Mouse (Mus musculus) bone marrow, adult 2 months (tissue): ENCODE measurements around the gene Hsd17b13. TPM values are rescaled to one million over a fixed set of nuclear protein-coding genes. Genes with fewer than 3 reads are reported as not detected.

Experiments used
- H3K27ac ChIP-seq: fragments of 200-500 bp; 2 replicates; pipeline ENCODE4 v1.5.1; 2012; ENCODE audit warnings: low read depth, mild to moderate bottlenecking, control low read depth, inconsistent platforms, low read length; ENCODE audit not compliant: control insufficient read depth, poor library complexity, insufficient read depth
- H3K4me1 ChIP-seq: fragments of 200-500 bp; 2 replicates; pipeline ENCODE4 v1.6.1; 2011; ENCODE audit warnings: low read length; ENCODE audit not compliant: control insufficient read depth, insufficient read depth
- H3K4me3 ChIP-seq: fragments of 200-500 bp; replicated peaks from 2 replicates; pipeline ENCODE3; 2011; ENCODE audit warnings: mild to moderate bottlenecking, low read depth, low read length, control low read depth; ENCODE audit not compliant: control insufficient read depth
- CTCF ChIP-seq: fragments of 200-500 bp; IDR thresholded peaks from 2 replicates; pipeline ENCODE4 v1.5.1; 2011; ENCODE audit warnings: low read length, control low read depth; ENCODE audit not compliant: control insufficient read depth, insufficient read depth
- POLR2A ChIP-seq: fragments of 200-500 bp; IDR thresholded peaks from 2 replicates; pipeline ENCODE4 v1.6.1; 2011; ENCODE audit warnings: low read depth, mild to moderate bottlenecking, control low read depth, low read length, borderline replicate concordance; ENCODE audit not compliant: control insufficient read depth
- WGBS: fragments of 180-500 bp; shearing (Covaris S2); methylation state at CpG from one replicate; pipeline ENCODE4 v1.1.7; 2018; 5-methylcytosine and 5-hydroxymethylcytosine counted together
- polyA plus RNA-seq: library from polyadenylated mRNA; stranded (reverse); fragments of >200 nt; gene quantifications from 2 replicates; pipeline ENCODE4 v1.2.4, GENCODE M21; 2011; ENCODE audit warnings: low replicate concordance; ENCODE audit not compliant: missing spikeins, insufficient read depth, insufficient read length

The Hsd17b13 gene
- polyA plus RNA-seq, 1 experiment: not detected

DNA sequence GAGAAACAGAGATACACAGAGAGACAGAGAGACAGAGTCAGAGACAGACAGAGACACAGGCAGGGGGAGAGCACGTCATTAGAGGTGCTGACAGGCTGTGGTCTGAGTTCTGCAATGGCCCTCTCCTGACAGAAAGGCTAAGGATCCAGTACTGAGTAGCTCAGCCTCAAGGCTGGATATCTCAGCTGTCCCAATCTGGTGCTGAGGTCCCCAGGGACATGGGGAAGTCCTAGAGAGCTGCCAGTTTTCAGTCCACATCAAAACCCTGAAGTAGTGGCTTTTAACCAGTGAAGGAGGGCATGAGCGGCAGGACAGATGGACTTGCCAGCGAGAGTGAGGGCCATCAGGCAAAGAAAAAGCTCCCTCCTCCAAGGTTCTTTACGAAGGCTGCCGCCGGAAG is 54.1 kb downstream of the Hsd17b13 start:
- 79% methylated on average over 6 of the region's 6 CpGs for WGBS
- peaks cover 1% of the 10 kb centered on the region for H3K4me1 ChIP-seq
- no peak for TF ChIP-seq POLR2A
- no peak for TF ChIP-seq CTCF
- H3K27ac ChIP-seq: no peak overlapping the region
- no peak overlapping the region for H3K4me3 ChIP-seq

DNA sequence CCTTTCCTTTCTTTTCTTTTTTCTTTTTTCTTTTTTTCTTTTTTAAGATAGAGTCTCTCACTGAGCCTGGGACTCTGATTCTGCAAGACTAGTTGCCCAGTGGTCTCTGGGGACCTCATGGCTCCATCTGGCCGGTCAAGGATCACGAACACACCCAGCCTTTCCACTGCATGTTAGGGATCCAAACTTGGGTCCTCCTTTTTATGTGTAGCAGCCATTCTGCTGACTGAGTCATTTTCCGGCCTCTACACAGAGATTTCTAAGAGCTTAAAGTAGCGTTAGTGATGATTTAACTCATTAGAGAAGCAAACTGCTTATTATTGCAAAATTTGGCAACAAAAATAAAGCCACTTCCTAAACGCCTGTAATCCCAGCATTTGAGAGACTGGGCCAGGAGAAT is 54.8 kb downstream of the Hsd17b13 start:
- Histone ChIP-seq H3K27ac (no peak overlapping the region), H3K4me1 (peaks cover 1% of the 10 kb centered on the region), H3K4me3 (no peak overlapping the region)
- 66% methylated on average over 5 of the region's 5 CpGs for WGBS
- TF ChIP-seq CTCF (no peak), POLR2A (no peak)

DNA sequence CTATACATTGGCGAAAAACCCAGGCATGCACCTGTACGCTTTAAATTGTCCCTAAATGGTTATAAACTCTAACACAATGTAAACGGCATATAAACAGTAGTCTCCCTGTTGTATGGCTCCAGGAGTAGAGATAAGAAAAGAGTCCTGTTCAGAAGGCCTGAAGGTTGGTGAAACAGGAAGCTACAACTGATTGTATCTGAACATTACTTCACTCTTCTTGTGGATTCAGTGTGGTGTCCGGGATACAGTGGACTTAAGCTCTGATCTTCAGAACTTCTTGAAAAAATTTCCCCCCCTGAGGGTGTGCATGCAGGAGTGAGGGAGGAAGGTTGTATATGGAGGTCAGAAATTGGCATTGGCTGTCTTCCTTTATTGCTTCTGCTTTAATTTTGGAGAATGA is 57.7 kb downstream of the Hsd17b13 start:
- TF ChIP-seq CTCF (no peak), POLR2A (no peak)
- H3K4me3 ChIP-seq: no peak overlapping the region
- WGBS: 49% methylated on average over 4 of the region's 4 CpGs
- no peak overlapping the region for H3K27ac ChIP-seq
- H3K4me1 ChIP-seq: peaks cover 1% of the 10 kb centered on the region

DNA sequence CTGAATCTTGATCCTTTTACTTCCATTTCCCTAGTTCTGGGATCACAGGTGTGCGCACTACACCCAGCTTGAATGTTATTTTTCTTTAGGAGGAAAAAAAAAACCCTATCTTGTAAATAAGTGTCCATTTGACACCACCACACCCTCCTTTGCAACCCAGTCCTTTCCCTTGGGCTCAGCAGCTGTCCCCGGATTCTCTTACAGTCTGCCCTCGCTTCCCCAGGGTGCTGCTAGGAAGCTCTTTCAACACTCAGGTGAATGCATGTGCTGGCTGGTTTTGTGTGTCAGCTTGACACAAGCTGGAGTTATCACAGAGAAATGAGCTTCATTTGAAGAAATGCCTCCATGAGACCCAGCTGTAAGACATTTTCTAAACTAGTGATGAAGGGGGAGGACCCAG is 59.0 kb downstream of the Hsd17b13 start:
- WGBS: 81% methylated on average over 3 of the region's 3 CpGs
- no peak overlapping the region for H3K27ac ChIP-seq
- TF ChIP-seq POLR2A (no peak), CTCF (no peak)
- H3K4me1 ChIP-seq: peaks cover 1% of the 10 kb centered on the region
- H3K4me3 ChIP-seq: no peak overlapping the region

DNA sequence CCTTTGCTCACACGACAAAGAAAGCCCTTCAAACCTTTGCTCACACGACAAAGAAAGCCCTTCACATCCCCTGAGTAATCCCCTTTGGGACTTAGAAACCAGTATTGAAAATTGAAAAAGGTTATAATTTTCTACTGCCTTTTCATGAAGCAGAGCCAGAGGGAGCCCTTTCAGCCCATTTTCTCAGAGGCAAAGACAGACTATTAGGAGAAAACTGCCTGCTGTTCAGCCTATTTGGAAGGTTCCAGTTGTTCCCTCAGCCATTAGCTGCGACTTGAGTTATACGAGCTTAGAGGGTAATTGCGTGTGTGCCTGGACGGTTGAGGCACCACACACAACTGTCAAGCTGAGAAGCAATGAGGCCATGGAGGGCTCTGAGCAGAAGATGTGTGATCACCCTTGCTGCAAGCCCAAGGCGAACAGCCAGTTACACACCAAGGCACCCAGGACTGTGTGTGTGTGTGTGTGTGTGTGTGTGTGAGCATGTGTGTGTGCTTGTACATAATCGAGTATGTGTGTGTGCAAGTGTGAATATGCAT is 59.8 kb downstream of the Hsd17b13 start:
- Histone ChIP-seq H3K4me3 (no peak overlapping the region), H3K27ac (no peak overlapping the region), H3K4me1 (no peaks in the 10 kb centered on the region)
- WGBS: 73% methylated on average over 8 of the region's 8 CpGs
- no peak for TF ChIP-seq POLR2A
- no peak for TF ChIP-seq CTCF

DNA sequence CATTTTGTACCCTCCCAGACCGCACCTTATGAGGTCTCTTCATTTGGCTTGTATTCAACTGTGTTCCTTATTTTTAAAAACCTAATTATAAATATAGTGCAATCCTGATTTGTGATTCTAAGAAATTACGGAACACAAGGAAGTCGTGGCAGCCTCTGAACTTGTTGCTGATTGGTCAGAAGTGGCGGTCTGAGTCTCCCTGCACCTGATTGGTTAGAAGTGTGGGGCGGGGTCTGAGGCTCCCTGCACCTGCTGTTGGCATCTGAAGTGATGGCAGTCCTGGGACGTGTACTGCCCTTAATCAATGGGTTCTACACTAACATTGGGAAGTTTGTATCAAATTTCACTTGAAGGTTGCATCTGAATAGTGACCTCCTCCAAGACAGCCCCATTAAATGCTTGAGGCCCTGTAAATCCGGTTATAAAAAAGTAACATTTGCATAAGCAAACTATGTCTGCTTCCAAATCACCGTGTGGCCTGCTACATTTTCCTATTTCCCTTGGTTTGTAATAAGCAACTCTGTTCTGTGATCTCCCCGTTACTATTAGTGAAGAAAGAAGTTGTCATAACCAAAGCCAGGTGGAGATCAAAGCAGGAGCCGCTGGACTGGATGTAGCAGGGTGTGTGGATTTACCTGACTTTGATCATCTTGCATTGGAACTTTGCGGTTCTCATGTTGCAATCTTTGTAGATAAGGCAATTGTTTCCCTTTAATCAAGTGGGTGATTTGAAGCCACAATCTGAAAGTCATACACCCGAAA is 60.4 kb downstream of the Hsd17b13 start:
- Histone ChIP-seq H3K4me3 (no peak overlapping the region), H3K27ac (no peak overlapping the region), H3K4me1 (no peaks in the 10 kb centered on the region)
- TF ChIP-seq CTCF: no peak
- WGBS: 74% methylated on average over 12 of the region's 12 CpGs

DNA sequence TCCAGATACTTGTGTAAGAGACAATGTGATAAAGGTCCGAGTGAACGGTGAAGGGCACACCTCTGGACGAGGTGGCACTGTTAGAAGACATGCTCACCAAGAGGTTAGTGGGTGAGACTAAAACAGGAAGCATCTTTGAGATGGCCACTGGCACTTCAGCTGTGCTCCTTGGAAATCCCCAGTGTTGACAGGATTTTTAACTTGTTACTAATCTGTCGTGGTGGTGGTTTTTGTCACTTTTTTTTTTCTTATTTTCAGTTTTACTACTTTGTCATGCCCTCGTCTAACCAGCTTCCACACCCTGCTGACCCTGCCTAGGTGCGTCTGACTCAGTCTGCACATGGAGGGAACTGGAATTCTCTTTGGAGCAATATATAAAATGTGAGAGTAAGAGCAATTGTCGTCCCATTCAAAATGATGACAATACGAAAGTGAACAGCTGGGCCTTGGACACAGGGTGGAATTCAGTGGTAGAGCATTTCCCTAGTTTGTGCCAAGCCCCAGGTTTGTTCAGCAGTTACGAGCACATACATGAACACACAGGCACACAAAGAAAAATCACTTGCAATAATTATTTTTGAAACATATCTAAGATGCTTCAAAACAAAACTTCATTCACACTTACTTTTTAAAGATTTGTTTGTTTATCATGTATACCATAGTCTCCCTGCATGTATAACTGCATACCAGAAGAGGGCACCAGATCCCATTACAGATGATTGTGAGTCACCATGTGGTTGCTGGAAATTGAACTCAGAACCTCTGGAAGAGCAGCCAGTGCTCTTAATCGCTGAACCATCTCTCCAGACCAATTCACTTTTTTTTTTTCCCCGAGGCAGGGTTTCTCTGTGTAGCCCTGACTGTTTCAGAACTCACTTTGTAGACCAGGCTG is 62.6 kb downstream of the Hsd17b13 start:
- H3K4me1 ChIP-seq: no peaks in the 10 kb centered on the region; the same call in 1 of the 2 replicates
- no peak overlapping the region for H3K4me3 ChIP-seq
- no peak overlapping the region for H3K27ac ChIP-seq
- TF ChIP-seq POLR2A: no peak
- no peak for TF ChIP-seq CTCF
- WGBS: 49% methylated on average over 11 of the region's 11 CpGs

DNA sequence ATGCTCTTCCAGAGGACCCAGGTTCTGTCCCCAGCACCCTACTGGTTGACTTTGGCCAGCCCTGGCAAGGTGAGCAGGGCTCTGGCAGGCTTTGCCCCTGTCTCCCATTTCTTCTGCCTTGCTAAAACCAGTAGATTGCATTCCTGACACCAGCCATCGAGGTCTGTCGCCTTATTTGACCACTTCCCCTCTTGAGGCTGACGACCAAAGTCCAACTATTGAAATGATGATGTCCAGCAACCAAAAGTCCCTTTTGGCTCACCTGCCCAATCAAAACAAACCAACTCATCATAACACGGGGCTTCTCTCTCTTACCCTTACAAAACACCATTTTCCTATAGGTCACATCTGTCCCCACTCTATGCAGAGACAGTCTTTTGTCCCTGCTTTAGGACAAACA is 64.1 kb downstream of the Hsd17b13 start:
- 5% methylated on average over 4 of the region's 4 CpGs for WGBS
- no peak for TF ChIP-seq POLR2A
- no peak for TF ChIP-seq CTCF
- H3K4me3 ChIP-seq: no peak overlapping the region

More for the DNA sequence above, 64.1 kb downstream of the Hsd17b13 start:
- Histone ChIP-seq H3K4me1 (no peaks in the 10 kb centered on the region; the same call in 1 of the 2 replicates), H3K27ac (no peak overlapping the region)
